Mouse (Mus musculus) embryonic fibroblast, embryonic 13.5 days (primary cell): Measurements from ENCODE around the gene Spc24.

Experiments
- CTCF ChIP-seq: IDR thresholded peaks from 2 replicates; pipeline ENCODE4 v1.5.1; 2011; ENCODE audit warnings: mild to moderate bottlenecking, control low read depth, low read length, moderate library complexity, borderline replicate concordance; ENCODE audit not compliant: insufficient read depth
- POLR2A ChIP-seq: IDR thresholded peaks from 2 replicates; pipeline ENCODE4 v1.6.1; 2011; ENCODE audit warnings: low read depth, mild to moderate bottlenecking, control low read depth, low read length, moderate library complexity

- TF ChIP-seq CTCF (no peak), POLR2A (no peak)
These were observed 54.0 kb downstream of the Spc24 start for GRCm38 (mm10) chr9:21706085-21706484.
